Mouse (Mus musculus) gonadal fat pad, adult 2 months (tissue): ENCODE measurements around the gene Gm17087. TPM values are rescaled to one million over a fixed set of nuclear protein-coding genes. Genes with fewer than 3 reads are reported as not detected.

Source experiments
- DNase-seq: peaks from one replicate; pipeline ENCODE4 v3.0.0-alpha.2; 2012; ENCODE audit warnings: low read depth
- polyA plus RNA-seq: library from polyadenylated mRNA; depleted of rRNA; stranded (reverse); fragments of >200 nt; gene quantifications from 2 replicates; pipeline ENCODE4 v1.2.3, GENCODE M21; 2012; rRNA removed

The Gm17087 gene
- polyA plus RNA-seq = not detected in 2 replicates

- DNase-seq = no peak
These were observed at the start of gene Gm17087 for GRCm38 (mm10) chr17:8566850-8567249. Gm17087 (minus strand) TSS chr17:8566950.

DNA sequence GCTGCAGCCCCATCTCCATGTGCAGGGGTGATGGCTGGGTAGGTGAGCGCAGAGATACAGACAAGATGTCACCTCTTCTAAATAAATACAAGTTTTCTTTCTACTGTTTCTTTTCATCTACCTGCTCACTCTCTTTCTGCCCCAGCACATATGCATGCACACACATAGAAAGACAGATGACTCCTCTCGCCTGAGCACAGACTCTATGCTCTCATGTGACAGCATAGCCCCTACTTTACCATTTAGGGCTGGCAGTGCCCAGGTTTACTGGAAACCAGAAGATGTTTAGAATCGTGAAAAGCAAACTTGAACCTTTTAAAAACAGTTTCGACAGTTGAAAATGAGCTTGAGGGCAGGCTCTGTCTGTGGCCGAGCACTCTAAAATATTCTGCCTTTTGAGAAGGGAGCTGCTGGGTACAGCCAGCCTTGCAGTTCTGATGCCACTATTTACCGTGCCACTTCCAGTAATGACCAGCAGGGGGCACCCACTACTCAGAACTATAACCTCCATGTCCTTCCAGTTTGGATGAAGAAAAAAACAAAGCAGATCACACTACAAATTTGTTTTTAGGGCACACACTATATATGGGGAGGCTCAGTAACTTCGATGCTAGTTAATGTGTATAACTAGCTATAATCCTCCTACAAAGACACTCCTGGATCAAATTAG, 47.3 kb upstream of the Gm17087 start:
- no peak for DNase-seq

- no peak for DNase-seq
These were observed 45.2 kb upstream of the Gm17087 start for GRCm38 (mm10) chr17:8611916-8612315.

DNA sequence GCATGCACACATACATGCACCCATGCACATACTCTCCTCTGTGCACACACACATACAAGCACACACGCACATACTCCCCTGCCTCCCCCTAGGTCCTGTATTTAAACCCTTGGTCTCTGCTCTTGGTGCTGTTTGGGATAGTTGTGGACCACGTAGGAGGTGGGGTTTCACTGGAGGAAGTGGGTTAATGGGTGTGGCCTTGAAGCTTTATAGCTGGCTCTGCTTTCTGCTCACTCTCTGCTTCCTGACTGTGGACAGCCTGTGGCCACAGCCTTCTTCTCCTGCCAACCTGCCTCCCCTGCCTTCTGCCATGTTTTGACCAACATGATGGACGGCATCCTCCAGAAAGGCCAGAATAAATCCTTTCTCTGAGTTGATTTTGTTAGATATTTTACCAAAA, 39.9 kb upstream of the Gm17087 start:
- DNase-seq = no peak

DNA sequence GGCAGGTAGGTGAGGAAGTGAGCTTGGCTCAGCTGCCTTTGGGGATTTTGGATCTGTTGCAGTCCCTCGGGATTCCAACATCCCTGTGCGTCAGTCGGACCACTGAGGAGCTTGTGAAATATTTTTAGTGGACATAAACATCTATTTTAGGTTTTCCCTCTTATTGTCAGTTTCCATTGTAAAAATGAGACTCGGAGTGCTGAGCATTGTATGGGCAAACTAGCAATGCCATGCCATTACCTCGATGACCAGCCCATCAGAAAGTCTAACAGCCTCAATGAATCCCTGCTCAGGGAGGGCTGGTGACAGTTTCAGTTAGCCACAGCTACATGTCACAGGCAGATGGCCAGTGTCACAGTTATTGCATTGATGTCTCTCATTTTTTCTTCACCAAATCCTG, 39.2 kb upstream of the Gm17087 start:
- DNase-seq = no peak

DNA sequence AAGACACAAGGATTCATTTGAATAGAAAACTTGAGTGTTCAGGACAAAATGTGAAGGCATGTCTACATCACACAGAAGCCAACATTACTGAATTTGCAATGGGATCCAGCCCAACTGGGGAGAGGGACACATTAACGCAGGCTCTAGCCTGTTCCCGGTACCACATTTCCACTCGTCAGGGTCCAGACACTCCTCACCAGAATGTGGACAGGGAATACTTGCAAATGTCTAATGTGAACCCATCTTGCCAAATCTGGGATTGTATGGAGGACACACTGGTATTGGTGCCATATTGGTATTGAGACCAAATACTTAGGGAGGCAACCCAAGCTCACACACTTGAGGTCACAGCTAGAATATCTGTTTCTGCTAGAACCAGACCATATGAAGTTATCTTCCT, 36.2 kb upstream of the Gm17087 start:
- DNase-seq = no peak

DNA sequence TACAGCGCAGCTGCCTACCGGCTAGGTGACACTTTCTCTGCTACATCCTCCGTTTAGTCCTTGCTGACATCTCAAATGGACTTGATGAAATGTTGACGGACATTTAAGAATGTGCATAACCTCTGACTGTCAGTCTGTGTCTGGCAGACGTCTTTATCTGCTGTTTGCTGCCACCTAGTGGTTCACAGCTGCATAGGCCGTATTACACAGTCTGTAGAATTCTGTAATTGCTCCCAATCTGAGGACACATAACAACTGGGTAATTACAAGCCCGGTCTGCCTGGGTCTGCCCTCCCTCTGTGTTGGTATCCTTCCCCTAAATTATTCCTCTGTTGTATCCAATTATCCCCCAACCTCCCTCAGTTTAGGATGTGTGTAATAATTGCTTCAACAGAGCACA, 31.0 kb upstream of the Gm17087 start:
- DNase-seq = no peak

DNA sequence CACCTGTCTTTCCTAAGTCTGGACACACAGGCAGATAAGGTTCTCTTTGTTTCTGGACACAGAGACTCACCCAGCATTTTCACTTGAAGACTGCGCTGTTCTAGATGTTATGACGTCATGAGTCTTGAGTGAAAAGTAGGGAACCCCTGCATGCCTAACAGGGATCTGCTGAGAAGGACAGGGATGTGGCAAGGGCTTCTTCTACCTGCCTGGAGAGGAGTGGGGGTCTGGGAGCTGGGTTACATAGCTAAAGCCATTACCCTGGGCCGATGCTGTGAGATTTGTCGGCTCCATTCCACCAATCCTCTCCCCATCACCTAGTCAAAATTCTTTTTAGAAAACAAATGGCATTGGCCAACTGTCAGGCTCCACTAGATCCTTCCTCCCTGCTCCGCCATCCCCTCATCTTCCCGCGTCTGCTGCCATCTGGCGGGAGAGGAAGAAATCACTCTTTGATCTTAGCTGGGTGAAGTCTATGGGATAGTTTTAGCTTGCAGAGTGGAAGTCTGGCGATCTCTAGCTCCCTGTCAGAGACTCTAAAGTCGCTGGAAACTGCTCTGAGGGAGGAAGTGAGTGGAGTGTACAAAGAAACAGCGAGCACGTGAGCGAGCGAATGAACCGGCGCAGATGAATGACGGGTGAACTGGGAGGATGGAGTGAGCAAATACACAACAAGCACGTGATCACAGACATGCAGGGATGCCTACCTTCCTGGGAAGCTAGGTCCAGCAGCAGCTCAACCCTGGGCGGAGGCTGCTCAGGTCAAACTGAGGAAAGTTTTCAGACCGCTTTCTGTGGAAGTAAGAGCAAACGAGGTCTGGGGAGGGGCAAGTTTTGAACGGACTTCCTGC, 25.9 kb upstream of the Gm17087 start:
- DNase-seq = no peak

GRCm38 (mm10) chr17:8581579-8581978, 14.8 kb upstream of the Gm17087 start:
- DNase-seq = no peak

DNA sequence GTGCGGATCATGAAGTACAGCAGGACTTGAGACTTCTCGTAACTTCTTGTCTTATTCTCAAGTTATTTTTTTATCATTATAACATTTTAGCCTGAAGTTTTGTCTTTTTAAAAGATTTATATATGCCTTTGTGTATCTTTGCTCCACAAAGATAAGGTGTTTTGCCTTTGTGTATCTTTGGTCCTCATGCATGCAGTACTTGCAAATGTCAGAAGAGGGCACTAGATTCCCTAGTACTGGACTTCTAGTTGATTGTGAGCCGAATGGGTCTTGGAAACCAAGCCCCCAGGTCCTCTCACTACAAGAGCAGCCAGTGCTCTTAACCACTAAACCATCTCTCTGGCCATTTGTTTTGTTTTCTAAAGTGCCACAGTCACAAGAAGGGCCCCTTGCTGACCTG, 13.6 kb upstream of the Gm17087 start:
- DNase-seq = no peak

DNA sequence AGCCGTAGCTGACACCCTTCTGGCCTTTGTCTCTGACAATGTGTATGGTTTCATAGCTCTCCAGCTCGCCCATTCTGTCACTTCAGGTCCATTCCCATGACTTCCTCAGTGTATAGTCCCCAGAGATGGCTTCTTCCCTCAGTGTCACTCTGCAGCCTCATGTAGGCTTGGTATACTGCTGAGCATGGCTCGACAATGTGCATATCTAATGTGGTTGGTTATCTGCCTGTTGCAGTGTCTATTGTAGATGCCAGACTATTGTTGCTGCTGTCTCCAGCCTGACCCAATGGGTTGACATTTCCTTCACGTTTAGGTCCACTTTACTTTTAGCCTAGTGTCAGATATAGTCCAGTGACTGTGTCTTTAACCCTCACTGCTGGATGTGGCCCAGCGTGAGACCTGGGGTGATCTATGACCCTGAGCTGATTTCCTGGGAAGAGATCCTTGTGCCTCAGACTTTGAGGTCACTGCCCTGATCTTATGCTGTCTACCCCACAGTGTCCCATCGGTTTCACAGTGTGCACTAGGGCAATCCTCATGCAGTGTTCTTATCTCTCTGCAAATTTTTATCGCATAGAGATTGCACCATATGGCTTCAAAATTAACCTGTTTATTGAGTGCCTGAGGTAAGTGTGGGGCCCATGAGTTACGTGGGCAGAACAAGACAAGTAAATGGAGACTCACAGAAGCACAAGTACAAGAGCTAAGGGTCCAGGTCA, 7.0 kb upstream of the Gm17087 start:
- no peak for DNase-seq

DNA sequence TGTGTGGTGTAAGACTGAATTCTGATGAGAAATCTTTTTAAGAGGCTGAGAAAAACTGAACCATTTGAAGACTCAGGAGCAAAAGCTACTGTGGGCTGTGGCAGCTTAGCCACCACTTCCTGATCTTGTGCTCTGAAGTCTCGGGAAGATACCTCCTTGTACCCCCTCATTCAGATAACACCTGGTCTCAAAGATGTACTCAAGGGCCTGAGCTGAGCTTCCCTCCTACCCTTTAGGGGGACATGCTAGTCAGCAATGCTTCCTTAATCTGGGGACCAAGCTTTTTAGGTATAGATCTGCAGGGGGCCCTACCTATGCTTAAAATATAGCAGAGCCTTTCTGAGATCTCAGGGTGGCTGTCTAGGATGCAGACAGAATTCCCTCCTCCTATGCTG, 3.9 kb downstream of the Gm17087 start:
- DNase-seq = no peak

DNA sequence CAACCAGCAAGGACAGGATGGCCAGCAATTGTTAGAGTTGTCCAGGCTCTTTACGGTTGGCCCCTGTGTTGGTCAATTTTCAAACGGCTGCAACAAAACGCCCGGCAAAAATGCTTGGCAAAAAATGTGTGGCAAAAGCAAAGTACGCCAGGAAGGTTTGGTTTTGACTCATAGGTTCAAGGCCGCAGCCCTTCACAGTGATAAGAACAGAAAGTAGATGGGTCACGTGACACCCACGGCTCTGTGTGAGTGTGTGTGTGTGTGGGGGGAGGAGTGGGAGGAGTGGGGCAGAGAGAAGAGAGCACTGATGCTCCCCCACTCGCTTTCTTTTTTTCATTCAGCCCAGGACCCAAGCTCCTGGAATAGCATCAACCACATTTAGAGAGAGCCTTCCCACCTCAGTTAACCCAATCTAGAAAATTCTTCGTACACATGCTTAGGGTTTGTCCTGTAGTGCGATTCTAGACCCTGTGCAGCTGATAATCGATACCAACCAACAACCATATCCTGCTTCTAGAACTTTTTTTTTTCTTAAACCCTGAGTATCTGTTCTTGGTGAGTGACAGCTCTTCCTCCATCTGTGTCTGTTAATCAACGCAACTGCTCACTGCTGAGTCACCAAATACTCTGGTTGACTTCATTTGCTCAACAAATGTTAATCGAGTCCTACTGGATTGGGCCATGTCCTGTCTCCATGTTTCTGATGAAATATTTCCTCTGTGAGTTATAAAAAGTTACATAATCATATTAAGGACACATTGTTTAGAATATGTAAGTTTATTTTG, 4.5 kb downstream of the Gm17087 start:
- DNase-seq = no peak

GRCm38 (mm10) chr17:8557926-8558325, 8.8 kb downstream of the Gm17087 start:
- no peak for DNase-seq

DNA sequence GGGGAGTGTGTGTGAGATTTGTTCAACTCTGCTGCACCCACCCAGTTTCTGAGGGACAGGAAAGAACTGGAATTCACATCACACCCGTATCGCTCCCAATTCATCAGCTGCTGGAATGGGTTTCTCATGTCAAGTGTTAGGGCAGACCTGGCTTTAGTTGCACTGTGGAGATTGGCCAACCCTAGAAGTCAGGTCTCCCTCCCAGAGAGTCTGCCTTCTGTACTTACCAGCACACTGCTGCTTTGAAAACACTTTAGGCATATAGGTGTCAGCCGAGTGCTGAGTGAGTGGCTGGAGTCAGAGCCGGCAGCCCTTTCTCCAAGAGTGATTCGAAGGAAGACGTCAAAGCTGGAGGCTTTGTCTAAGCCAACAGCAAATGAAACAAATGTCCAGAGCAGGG, 10.5 kb downstream of the Gm17087 start:
- DNase-seq = no peak

GRCm38 (mm10) chr17:8555785-8556184, 11.0 kb downstream of the Gm17087 start:
- DNase-seq = no peak

GRCm38 (mm10) chr17:8554219-8554618, 12.5 kb downstream of the Gm17087 start:
- no peak for DNase-seq

DNA sequence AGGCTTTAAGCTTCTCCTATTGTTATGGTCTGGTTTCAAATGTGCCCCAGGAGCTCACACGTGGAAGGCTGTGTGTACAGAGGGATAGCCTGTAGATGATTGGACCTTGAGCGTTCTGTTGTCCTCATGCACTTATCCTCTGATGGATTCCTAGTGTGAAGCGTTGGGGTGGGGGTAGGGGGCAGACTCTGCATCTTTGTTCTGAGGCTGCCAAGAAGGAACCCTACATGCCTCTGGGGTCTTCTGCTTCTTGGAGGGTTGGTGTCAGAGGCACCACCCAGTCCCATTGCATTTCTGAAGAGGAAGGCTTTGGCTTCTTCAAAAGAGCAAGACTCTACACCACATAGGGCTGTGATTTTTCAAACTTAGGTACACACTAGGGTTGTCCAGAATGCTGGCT, 13.1 kb downstream of the Gm17087 start:
- DNase-seq = no peak

- DNase-seq = no peak
These were observed 14.3 kb downstream of the Gm17087 start for GRCm38 (mm10) chr17:8552346-8553035.

DNA sequence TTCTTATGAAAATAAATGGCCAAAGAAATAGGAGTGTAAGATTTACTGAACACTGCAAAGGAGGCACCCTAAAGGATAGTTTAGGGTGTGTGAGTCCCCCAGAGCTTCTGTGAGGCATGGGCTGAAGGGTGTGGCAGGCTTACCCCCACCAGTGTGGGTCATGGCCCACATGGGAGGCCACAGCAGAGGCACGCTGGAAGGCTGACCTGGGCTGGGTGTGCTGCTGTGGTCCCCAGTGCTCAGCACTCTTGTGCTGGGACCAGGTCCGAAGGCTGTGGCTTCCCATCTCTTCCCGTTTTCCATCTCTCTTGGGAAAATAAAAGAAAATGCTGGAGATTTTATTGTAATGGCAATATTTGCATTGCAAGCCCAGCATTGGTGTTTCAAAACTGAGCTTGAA, 15.1 kb downstream of the Gm17087 start:
- no peak for DNase-seq

GRCm38 (mm10) chr17:8548733-8549132, 18.0 kb downstream of the Gm17087 start:
- no peak for DNase-seq
